Mouse (Mus musculus) MEL (cell line): ENCODE measurements at regions not wholly inside any gene's neighbourhood (a gene's known extent, or its start where the extent isn't known, plus 50 kb on each side); places are given as distances from the start of the nearest gene placed in this dataset.

Experiments
- CTCF ChIP-seq, 3 experiments: IDR thresholded peaks in 2 of 3; conservative IDR thresholded peaks in 1 of 3; 2 replicates each; pipeline ENCODE4 v1.5.1; 2011 to 2012; ENCODE audit warnings: low read length in 3 of 3, low read depth in 2 of 3, mild to moderate bottlenecking in 2 of 3, improper control_type of control experiment in 1 of 3, inconsistent platforms in 1 of 3, mixed read lengths in 1 of 3, moderate library complexity in 1 of 3; ENCODE audit not compliant: control insufficient read depth in 1 of 3, insufficient read depth in 1 of 3, poor library complexity in 1 of 3, severe bottlenecking in 1 of 3
- MAFK ChIP-seq: IDR thresholded peaks from 2 replicates; pipeline ENCODE4 v1.6.1; 2011; ENCODE audit warnings: low read depth, mild to moderate bottlenecking, low read length, improper control_type of control experiment, borderline replicate concordance
- POLR2A ChIP-seq, 2 experiments: IDR thresholded peaks; 2 replicates each; pipeline ENCODE4 v1.6.1; 2011 to 2012; ENCODE audit warnings: low read length in 2 of 2, mild to moderate bottlenecking in 2 of 2, control low read depth in 1 of 2, improper control_type of control experiment in 1 of 2, low read depth in 1 of 2, moderate library complexity in 1 of 2; ENCODE audit not compliant: control insufficient read depth in 1 of 2, insufficient read depth in 1 of 2, poor library complexity in 1 of 2
- ZMIZ1 ChIP-seq: IDR thresholded peaks from 2 replicates; pipeline ENCODE4 v1.6.1; 2012; ENCODE audit warnings: low read depth, mild to moderate bottlenecking, inconsistent platforms, low read length, improper control_type of control experiment, moderate library complexity

- no peak for TF ChIP-seq CTCF (IDR thresholded peaks at IDR 0.05 in 2 of 3, conservative IDR thresholded peaks at IDR 0.05 in 1 of 3; ENCODE audit: control insufficient read depth in 1 of 3, insufficient read depth in 1 of 3, low read depth in 2 of 3, low read length in 3 of 3, poor library complexity in 1 of 3, severe bottlenecking in 1 of 3)
- no peak for TF ChIP-seq MAFK
- no peak for TF ChIP-seq POLR2A (IDR thresholded peaks at IDR 0.05; ENCODE audit: control insufficient read depth in 1 of 2, insufficient read depth in 1 of 2, low read depth in 1 of 2, low read length in 2 of 2, poor library complexity in 1 of 2)
- no peak for TF ChIP-seq ZMIZ1
These were observed 148.5 kb upstream of the Klf14 start for GRCm38 (mm10) chr6:31107360-31107759.
